Mouse (Mus musculus): ENCODE data around the gene Ncl. TPM values are rescaled to one million over a fixed set of nuclear protein-coding genes. Genes with fewer than 3 reads are reported as not detected.
A peak's percentile ranks its signal among the peaks of the same experiment; 100 is the strongest.

Gene Ncl
- polyA plus RNA-seq (2012; rRNA removed) = 153 and 154 TPM in 2 replicates

- peak; percentile 97 to 98 for DNase-seq (ENCODE audit: extremely low spot score in 1 of 2, low spot score in 1 of 2)
Measured at GRCm38 (mm10) chr1:86358906-86359797, at the start of gene Ncl. Ncl (minus strand) TSS chr1:86359400.

GRCm38 (mm10) chr1:86408515-86408914 is 49.3 kb upstream of the Ncl start:
- no peak for DNase-seq (ENCODE audit: extremely low spot score in 1 of 2, low spot score in 1 of 2)

GRCm38 (mm10) chr1:86406914-86407313 is 47.7 kb upstream of the Ncl start:
- DNase-seq (ENCODE audit: extremely low spot score in 1 of 2, low spot score in 1 of 2) = no peak

- DNase-seq (ENCODE audit: extremely low spot score in 1 of 2, low spot score in 1 of 2) = no peak
Measured at GRCm38 (mm10) chr1:86406313-86406712, 47.1 kb upstream of the Ncl start.

GRCm38 (mm10) chr1:86404834-86405233 is 45.6 kb upstream of the Ncl start:
- no peak for DNase-seq (ENCODE audit: extremely low spot score in 1 of 2, low spot score in 1 of 2)

GRCm38 (mm10) chr1:86400096-86400754 is 41.0 kb upstream of the Ncl start:
- DNase-seq (ENCODE audit: extremely low spot score in 1 of 2, low spot score in 1 of 2) = no peak

GRCm38 (mm10) chr1:86399322-86399721 is 40.1 kb upstream of the Ncl start:
- DNase-seq (ENCODE audit: extremely low spot score in 1 of 2, low spot score in 1 of 2) = no peak

GRCm38 (mm10) chr1:86398222-86398621 is 39.0 kb upstream of the Ncl start:
- no peak for DNase-seq (ENCODE audit: extremely low spot score in 1 of 2, low spot score in 1 of 2)

GRCm38 (mm10) chr1:86397621-86398020 is 38.4 kb upstream of the Ncl start:
- no peak for DNase-seq (ENCODE audit: extremely low spot score in 1 of 2, low spot score in 1 of 2)

GRCm38 (mm10) chr1:86395897-86396296 is 36.7 kb upstream of the Ncl start:
- no peak for DNase-seq (ENCODE audit: extremely low spot score in 1 of 2, low spot score in 1 of 2)

- DNase-seq (ENCODE audit: extremely low spot score in 1 of 2, low spot score in 1 of 2) = no peak
Measured at GRCm38 (mm10) chr1:86394246-86394645, 35.0 kb upstream of the Ncl start.

GRCm38 (mm10) chr1:86393219-86393618 is 34.0 kb upstream of the Ncl start:
- DNase-seq (ENCODE audit: extremely low spot score in 1 of 2, low spot score in 1 of 2) = no peak

- no peak for DNase-seq (ENCODE audit: extremely low spot score in 1 of 2, low spot score in 1 of 2)
Measured at GRCm38 (mm10) chr1:86391425-86391824, 32.2 kb upstream of the Ncl start.

- peak in 1 of 2 experiments; percentile 86 for DNase-seq (ENCODE audit: extremely low spot score in 1 of 2, low spot score in 1 of 2)
Measured at GRCm38 (mm10) chr1:86389230-86389629, 30.0 kb upstream of the Ncl start.

- peak in 1 of 2 experiments; percentile 64 for DNase-seq (ENCODE audit: extremely low spot score in 1 of 2, low spot score in 1 of 2)
Measured at GRCm38 (mm10) chr1:86381027-86381426, 21.8 kb upstream of the Ncl start.

- no peak for DNase-seq (ENCODE audit: extremely low spot score in 1 of 2, low spot score in 1 of 2)
Measured at GRCm38 (mm10) chr1:86379161-86379569, 20.0 kb upstream of the Ncl start.

- DNase-seq (ENCODE audit: extremely low spot score in 1 of 2, low spot score in 1 of 2) = peak in 1 of 2 experiments; percentile 38
Measured at GRCm38 (mm10) chr1:86378662-86379061, 19.5 kb upstream of the Ncl start.

- no peak for DNase-seq (ENCODE audit: extremely low spot score in 1 of 2, low spot score in 1 of 2)
Measured at GRCm38 (mm10) chr1:86376354-86376753, 17.2 kb upstream of the Ncl start.

- peak in 1 of 2 experiments; percentile 53 for DNase-seq (ENCODE audit: extremely low spot score in 1 of 2, low spot score in 1 of 2)
Measured at GRCm38 (mm10) chr1:86371997-86372396, 12.8 kb upstream of the Ncl start.

- DNase-seq (ENCODE audit: extremely low spot score in 1 of 2, low spot score in 1 of 2) = peak in 1 of 2 experiments; percentile 37
Measured at GRCm38 (mm10) chr1:86368086-86368485, 8.9 kb upstream of the Ncl start.

GRCm38 (mm10) chr1:86363671-86364070 is 4.5 kb upstream of the Ncl start:
- no peak for DNase-seq (ENCODE audit: extremely low spot score in 1 of 2, low spot score in 1 of 2)
